Mouse (Mus musculus) retina, embryonic 14.5 days (tissue): ENCODE results near the gene Ndufs3.
A peak's percentile ranks its signal among the peaks of the same experiment; 100 is the strongest.
"Not testable (repeated sequence)": the region's sequence is repeated elsewhere in the genome, so short reads cannot be mapped to it uniquely, and the experiment has no call there.

Experiments used
- DNase-seq: peaks from one replicate; pipeline ENCODE4 v3.0.0-alpha.2; 2015; ENCODE audit warnings: low spot score

Ndufs3 gene

DNA sequence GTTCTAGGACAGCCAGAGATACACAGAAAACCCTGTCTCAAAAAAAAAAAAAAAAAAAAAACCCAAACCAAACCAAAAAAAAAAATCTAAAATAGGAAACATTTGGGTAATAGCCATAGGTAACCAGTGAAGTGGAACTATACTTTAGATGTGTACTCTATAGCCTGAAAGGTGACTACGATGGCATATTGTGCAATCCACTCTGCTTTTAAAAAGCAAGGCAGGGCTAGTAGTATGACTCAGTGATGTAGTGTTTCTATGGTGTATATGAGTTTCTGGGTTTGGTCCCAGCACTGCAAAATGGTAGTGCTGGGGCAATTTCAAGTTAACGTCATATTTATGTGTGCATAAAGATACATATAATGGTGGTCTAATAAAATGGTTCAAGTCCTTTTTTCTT, 2.1 kb upstream of the Ndufs3 start:
- DNase-seq, result no peak

DNA sequence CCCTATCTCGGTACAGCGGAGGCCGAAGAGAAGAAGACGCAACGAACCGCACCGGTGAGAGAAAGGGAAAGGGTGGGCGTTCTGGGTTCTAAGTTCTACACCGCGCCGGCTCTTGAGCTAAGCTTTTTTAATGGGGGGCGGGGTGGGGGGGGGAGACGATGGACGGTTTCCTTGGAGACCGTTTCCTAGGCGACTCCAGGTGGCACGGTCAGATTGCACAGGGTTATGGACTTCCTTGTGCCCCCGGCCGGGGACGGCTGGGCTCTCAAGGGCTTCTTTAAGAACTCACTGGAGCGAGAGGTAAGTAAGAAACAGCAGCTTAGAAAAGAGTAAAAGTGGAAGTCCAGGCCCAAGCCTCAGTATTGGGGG, 213 bp upstream of the Ndufs3 start:
- DNase-seq, result no peak

DNA sequence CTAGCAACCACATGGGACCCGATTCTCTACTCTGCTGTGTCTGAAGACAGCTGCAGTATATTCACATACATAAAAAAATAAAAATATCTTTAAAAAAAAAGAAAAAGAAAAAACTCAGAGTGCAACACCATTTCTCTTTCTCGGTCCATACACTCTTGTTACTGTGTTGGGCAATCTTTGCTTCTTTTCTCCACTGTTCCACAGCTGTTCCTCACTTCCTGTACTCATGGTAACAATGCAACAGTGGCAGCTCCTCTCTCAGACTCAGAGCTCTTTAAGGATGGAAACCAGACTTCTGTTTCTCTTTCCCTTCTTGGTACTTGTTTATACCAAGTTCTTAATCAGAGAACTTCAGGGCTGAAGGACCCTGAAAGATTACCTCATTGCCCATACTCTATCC, 1.2 kb downstream of the Ndufs3 start:
- no peak for DNase-seq

DNA sequence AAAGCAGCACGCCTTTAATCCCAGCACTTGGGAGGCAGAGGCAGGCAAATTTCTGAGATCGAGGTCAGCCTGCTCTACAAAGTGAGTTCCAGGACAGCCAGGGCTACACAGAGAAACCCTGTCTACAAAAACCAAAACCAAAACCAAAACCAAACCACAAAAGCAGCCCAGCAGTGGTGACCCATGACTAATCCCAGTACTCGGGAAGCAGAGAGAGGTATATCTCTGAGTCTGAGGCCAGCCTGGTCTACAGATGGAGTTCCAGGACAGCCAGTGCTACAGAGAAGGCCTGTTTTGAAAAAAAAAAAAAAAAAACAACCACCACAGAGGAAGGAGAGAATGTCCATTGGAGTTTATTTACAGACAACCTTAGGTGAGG, 10.3 kb downstream of the Ndufs3 start:
- not testable (repeated sequence) for DNase-seq

DNA sequence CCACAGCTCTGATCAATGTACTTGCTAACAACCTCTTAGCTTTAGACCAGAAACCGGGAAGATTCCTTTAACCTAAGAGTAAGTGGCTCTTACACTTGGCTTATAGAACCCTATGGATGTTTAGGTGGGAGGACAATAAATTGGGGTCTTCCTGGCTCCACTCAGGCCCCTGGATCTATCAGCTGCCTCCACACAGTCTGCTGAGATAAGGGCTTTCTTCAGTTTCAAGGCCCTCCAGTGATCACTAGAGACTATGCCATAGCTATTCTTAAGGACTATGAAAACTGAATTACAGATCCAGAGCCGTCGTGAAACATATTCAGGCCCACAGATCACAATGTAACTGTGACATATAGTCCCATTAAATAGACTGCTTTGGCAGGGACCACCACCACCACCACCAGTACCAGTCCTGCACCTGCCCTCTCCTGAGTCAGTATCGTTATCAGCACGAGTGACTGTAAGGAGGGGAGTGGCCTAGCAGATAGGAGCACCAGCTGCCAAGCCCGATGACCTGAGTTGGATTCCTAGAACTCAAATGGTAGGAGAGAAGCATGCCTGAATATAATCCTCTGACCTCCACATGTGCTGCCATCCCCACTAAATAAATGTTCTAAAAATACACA, 10.8 kb downstream of the Ndufs3 start:
- no peak for DNase-seq

DNA sequence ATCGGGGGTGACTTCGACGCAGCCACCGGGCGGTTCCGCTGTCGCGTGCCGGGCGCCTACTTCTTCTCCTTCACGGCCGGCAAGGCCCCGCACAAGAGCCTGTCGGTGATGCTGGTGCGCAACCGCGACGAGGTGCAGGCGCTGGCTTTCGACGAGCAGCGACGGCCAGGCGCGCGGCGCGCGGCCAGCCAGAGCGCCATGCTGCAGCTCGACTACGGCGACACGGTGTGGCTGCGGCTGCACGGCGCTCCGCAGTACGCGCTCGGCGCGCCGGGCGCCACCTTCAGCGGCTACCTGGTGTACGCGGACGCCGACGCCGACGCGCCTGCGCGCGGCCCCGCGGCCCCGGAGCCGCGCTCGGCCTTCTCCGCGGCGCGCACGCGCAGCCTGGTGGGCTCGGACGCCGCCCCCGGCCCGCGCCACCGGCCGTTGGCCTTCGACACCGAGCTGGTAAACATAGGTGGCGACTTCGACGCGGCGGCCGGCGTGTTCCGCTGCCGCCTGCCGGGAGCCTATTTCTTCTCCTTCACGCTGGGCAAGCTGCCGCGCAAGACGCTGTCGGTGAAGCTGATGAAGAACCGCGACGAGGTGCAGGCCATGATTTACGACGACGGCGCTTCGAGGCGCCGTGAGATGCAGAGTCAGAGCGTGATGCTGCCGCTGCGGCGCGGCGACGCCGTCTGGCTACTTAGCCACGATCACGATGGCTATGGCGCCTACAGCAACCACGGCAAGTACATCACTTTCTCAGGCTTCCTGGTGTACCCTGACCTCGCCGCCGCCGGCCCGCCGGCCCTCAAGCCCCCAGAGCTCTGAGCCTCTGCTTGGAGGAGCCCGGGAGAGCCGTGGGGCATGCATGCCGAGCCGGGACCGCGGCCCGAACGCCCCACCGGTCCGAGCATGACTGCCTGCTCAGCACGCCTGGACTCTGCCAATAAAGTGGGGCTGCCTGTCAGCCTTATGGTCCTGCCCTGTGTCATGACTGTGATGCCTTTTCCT, 14.8 kb downstream of the Ndufs3 start:
- DNase-seq, result peak; percentile 63

DNA sequence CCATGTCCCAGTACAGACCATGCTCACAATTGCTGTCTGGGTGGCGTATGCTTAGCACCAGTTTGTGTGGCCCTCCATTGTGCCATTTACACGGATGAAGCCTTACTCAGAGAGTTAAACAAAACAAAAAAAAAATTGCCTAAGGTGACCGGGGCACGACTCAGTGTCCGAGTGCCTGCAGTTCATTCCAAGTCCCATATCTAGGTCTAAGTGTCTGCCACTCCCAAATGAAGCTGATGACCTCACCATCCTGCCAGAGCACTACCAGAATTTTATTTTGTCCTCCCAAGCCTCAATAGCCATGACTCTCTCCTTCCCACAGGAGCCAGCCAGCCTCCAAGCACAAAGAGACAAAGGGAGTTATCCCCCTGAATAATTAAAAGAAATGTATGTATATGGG, 17.0 kb downstream of the Ndufs3 start:
- DNase-seq, result no peak

DNA sequence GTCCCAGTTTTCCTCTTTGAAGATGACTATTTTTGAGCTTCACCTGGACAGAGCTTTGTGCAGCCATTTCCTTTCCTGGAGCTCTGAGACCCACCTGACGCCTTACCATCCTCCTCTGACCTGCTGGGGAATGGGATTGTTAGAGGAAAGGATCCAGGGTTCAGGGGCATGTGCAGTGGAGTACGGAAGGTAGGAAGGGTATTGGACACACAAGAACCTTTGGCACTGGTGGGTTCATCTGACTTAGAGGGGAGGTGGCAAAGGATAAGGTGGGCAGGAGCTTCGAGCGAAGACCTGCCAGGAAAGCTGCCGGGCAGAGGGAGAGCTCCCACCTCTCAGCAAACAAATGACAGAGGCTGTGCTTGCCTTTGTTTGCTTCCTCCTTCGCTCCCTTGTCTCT, 18.2 kb downstream of the Ndufs3 start:
- DNase-seq, result peak; percentile 41

DNA sequence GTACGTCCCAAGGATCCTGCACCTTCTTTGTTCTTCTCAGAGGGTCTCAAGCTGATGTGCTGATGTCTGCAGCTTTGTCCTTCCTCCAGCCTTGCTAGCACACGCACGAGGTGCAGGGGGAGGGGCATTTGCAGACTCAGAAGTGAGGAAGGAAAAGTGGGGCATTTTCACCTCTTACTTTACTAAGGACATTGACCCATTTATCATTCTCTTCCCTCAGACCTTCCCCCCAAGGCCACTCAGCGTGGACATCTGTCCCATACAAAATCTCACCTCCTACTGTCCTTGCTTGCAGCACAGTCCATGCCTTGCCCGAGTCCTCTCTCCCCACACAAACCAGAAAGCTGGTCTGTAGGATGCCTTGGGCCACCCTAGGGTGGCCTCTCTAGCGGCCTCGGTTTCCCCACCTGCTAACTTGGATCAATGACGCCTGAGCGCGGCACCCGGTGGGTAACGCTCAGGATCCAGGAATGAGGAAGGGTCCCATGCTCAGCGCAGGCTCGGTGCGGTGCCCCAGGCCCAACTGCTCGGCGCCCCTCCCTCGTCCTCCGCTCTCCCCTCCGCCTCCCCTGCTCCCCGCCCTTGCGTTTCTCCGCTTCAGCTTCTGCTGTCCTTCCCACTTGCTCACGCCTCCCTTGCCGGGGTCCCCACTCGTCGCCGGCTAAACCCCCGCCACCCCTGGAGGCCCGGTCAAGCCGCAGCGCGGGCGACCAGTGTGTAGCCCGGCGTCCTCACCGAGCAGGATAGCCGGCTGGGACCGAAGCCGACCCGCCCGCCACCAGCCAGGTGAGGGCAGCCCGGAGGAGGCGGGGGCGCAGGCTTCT, 19.2 kb downstream of the Ndufs3 start, which contains the start of gene C1qtnf4:
Gene C1qtnf4, plus strand, starts transcription at position 643 of the 824 bp plus-strand sequence.
- peak; percentile 66 for DNase-seq

DNA sequence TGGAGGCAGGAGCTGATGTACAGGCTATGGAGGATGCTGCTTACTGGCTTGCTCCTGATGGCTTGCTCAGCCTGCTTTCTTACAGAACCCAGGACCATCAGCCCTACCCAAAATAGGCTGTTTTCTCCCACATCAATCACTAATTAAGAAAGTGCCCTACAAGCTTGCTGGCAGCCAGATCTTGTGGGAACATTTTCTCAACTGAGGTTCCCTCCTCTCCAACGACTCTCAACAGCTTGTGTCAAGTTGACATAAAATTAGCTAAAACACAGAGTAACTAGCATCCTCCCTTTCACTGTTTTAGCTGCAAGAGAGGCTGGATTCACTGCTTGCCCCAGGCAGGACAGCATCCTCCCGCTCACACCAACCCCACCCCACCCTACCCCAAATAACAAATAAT, 22.8 kb downstream of the Ndufs3 start:
- no peak for DNase-seq

DNA sequence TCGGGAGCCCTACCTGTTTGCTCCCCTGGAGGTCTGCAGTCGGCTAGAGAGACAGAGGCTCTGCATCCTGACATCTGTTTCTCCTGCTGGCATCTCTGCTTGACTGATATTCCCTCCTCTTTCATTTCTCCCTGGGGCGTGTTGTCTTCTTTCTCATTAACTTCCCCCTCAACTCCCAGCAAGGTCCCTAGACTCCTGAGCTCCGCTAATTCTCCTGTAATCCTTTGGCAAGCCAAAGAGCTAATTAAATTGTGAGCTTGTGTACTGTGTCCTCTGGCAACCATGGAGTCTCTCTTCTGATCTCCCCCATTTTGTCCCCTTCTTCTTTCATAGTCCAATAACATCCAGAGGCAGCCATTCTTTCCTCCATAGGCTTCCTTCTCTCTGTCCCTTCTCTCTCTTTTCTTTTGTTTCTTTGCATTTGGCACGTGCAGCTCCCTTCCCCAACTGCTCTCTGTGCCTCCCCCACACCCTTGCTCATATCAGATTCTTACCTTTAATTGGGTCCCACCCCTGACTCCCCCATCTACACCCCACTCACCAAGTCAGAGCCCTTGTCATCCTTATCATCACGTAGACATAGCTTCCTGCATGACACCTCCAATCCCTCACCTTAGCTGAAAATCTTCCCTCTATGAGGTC, 24.4 kb downstream of the Ndufs3 start:
- no peak for DNase-seq

DNA sequence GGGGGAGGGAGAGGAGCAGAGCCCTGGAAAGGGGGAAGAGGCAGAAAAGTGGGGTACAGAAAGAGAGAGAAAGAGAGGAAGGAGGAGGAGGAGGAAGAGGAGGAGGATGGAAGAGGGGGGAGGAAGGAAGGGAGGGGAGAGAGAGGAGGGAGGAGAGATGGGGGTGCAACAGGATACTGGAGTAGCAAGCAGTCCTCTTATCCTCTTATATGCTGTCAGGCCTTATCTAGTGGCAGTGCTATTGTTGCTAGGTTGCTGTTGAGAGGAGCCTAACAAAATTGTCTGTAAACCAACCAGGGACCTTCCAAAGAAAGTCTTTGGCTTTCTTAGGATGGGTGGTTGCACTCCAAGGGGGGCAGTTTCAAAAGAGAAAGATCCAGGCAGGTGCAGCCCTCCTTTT, 25.2 kb downstream of the Ndufs3 start:
- DNase-seq, result no peak

DNA sequence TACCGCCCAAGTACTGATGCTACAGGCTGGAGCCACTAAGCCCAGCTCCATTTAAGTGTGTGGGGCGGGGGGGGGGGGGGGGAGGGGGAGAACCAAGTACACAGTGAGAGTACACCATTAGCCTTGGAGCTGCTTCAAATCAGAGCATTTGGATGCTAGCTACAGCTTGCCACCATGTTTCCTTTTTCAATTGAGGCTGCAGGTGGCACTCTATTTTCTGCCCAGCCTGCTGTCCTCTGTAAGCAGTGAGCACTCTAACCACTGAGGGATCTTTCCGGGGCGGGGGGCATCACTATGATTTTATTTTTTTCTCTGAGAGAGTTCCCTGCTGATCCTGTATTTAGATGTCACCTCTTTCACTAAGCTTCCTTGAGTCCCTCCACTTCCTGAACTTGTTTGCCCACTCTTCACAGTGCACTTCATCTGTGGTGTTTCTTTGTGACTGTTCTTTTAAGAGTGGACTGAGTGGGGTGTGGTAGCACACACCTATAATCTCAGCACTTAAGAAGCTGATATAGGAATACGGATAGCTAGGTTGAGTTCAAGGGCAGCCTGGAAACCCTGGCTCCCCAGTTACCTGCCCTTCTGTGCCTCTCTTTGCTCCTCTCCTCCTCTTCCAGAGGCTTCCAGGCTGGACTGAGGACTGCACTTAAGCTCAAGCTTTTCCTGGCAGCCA, 26.9 kb downstream of the Ndufs3 start:
- DNase-seq, result no peak

DNA sequence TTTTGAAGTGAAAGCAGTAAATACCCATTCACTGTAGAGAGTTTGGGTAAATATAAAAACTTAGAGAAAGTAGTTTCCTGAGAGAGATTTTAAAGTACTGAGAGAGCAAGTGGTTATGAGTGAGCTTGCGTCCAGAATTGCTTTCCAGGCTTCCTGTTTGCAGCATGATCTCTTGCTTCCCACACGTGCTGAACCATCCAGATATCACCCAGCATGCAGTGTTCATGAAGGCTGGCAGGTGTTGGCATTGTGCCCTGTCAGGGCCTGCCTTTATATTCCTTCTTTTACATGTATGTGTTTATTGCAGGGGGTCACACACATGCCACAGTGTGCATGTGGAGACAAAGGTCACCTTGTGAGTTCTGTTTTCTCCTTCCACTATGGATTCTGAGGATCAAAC, 29.4 kb downstream of the Ndufs3 start:
- DNase-seq, result no peak

DNA sequence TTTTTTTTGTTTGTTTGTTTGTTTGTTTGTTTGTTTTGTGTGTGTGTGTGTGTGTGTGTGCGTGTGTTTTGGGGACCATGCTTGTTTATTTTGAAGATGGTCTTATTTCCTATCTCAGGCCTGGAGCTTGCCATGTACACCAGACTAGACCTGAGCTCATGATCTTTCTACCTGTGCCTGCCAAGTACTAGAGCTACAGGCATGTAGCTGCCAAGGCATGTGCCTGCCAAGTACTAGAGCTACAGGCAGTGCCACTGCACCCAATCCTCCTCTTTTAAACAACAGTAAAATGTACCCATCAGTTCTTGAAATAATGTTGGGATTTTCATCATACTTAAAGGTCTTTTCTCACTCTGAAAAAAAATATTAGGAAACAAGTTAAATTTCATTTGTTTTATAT, 30.6 kb downstream of the Ndufs3 start:
- DNase-seq, result no peak

DNA sequence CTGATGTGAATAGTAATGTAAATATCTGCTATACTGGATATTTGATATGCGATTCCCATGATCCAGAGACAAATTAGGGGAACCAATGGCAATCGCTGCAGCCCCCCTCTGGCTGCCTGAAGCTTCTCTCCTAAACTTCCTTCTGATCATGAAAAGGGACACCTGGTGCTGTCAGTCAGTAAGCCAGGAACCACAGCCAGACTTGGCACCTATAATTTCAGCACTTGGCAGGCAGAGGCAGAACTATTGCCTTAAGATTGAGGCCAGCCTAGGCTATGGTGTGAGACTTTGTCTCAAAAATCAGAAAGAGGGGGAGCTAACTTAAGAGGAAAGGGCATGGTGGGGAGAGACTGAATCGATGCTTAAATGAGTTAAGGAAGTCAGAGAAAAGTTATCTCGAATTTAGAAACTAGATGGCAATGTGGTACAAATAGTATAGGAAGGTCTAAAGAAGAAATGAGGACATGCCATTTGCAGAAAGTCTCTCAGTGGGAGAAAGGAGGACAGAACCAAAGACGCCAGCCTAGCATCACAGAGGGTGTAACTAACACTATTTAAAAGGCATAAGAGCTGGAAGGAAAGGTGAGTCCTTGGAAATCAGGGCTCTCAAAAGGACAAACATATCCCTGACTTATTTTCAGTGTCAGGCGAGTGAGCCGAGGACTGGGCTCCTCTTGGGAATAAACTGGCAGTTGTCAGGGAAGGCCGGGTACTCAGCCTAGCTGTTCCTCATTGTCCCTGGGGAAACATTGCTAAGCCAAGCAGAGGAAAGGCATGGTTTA, 33.3 kb downstream of the Ndufs3 start:
- no peak for DNase-seq

DNA sequence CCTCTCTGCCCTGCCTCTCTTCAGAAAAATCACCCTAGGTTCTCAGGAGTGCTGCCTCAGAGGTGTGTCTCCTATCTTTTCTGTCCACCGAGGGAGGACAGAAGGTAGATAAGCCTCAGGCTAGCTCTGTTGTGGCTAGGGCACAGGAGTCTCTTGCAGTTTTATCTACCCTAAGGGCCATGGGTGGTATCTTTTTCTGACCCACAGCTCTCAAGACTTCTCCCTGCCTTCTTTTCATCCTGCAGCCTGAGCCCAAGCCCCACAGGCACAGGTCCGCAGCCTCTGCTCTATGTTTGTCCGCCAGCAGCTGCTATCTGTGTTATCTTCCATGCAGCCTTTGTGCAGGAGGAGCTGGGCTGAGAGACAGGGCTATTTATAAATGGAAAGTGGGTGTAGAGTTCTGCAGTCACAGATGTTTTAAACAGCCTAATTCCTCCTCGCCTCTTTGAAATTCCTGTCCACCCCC, 34.5 kb downstream of the Ndufs3 start:
- DNase-seq, result no peak

DNA sequence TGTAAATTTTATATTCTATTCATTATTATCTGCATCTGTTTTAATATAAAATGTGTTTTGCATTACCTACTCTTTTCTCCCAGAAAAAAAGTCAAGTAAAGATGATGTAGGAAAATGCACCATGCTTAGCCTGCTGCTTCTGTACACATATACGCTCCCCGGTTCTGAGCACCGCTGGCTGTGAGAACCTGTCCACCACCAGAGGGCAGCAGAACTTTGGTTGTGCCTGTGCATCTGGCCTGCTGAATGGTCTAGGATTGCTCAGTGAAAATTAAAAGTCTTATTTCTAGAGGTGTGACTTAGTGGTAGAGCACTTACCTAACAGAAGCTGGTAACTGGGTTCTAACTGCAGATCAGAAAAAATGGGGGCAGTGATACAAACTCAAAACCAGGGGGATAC, 38.1 kb downstream of the Ndufs3 start:
- peak; percentile 90 for DNase-seq

DNA sequence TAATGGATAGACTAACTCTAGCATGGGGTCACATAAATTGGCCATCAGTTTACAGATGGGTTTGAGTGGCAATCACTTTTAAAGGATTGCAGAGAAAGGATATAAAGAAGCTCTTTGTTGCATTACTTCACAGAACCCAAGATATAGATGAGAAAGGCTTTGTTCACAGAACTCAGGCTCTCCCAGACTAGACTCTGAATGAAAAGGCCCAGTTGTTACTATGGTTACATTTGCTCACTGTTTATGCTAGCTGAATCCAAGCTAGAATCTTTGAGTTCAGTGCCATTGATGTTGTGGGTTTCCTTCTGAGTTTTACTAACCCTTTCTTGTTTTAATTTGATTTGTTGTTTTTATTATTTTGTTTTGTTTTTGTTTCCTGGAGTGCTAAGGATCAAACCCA, 40.4 kb downstream of the Ndufs3 start:
- DNase-seq, result no peak

DNA sequence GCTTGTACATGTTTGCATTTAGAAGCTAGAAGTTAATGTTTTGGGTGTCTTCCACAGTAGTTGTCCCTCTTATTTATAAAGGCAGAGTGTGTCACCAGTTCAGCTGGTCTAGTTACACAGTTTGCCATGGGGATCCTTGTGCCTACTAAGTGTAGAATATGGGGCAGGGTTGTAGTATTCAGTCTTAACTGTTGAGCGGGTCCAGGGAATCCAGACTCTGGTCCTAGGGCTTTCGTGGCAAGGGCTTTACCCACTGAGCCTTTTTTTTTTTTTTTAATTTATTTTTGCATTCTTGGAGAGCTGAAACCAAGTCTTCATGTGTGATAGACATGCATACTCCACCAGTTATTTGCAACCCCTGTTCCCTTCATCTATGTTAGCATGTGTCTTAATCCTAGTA, 43.1 kb downstream of the Ndufs3 start:
- no peak for DNase-seq

DNA sequence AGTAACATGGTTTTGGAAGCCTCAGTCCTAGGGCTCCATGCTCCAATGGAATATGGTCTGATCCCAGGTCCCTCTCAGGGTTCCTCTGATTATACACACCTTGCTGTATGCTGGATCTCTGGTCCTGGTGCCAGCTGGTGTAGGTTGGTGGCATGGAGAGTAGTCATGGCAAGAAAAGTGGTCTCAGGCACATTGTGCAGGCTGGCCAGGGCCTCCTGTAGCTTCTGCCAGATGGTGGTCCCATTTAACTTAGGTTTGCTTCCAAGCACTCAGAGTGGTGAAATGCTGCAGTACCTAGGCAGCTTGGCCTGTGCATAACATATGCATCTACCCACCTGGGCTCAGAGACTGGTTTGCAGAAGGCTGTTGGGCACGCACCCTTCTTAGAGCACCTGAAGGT, 54.2 kb downstream of the Ndufs3 start:
- DNase-seq, result no peak
